Mouse (Mus musculus) E14TG2a.4 (cell line): ENCODE measurements around the gene Poldip3.

ENCODE experiments used
- CTCF ChIP-seq: conservative IDR thresholded peaks from 2 replicates; pipeline ENCODE4 v1.5.1; 2014; ENCODE audit warnings: low read length
- NANOG ChIP-seq: IDR thresholded peaks from 2 replicates; pipeline ENCODE4 v1.6.1; 2014; ENCODE audit warnings: borderline replicate concordance, low read length, mixed read lengths
- POU5F1 ChIP-seq: IDR thresholded peaks from 2 replicates; pipeline ENCODE4 v1.6.1; 2014; ENCODE audit warnings: low read length, borderline replicate concordance

- TF ChIP-seq CTCF = no peak
- no peak for TF ChIP-seq NANOG
- TF ChIP-seq POU5F1 = no peak
These were observed 386 bp downstream of the Poldip3 start for GRCm38 (mm10) chr15:83148801-83149195.
